Mouse (Mus musculus): ENCODE data around the gene Card9. TPM values are rescaled to one million over a fixed set of nuclear protein-coding genes. Genes with fewer than 3 reads are reported as not detected.
A peak's percentile ranks its signal among the peaks of the same experiment; 100 is the strongest.

Gene Card9
- polyA plus RNA-seq, 1 experiment from 2014 or later, result 9.9 TPM

GRCm38 (mm10) chr2:26319109-26319508, 41.6 kb downstream of the Card9 start:
- Histone ChIP-seq H3K4me1 (ENCODE audit: insufficient read depth, low read depth, low read length) (peaks cover 19% of the 10 kb centered on the region), H3K4me2 (replicated peaks; ENCODE audit: low read depth, low read length) (no peak overlapping the region), H3K9ac (replicated peaks; ENCODE audit: low read depth) (no peak overlapping the region), H3K27me3 (replicated peaks; ENCODE audit: insufficient read depth, low read length) (no peaks in the 10 kb centered on the region), H3K9me3 (ENCODE audit: low read length) (no peaks in the 10 kb centered on the region), H3K27ac (ENCODE audit: low read length) (no peak overlapping the region), H3K4me3 (ENCODE audit: low read depth, low read length) (no peak overlapping the region), H3K36me3 (ENCODE audit: insufficient read depth, low read length) (0 out of 2 replicates have a peak, but pooled peaks cover 6% of the 10 kb centered on the region)
- DNase-seq (ENCODE audit: low spot score), result no peak
- 86% methylated on average over 9 of the region's 9 CpGs for WGBS
- TF ChIP-seq CTCF (IDR thresholded peaks at IDR 0.05) (no peak), EP300 (IDR thresholded peaks at IDR 0.05) (no peak)
- ATAC-seq, result no peak

- Histone ChIP-seq H3K4me1 (ENCODE audit: insufficient read depth, low read depth, low read length) (peaks cover 21% of the 10 kb centered on the region), H3K36me3 (ENCODE audit: insufficient read depth, low read length) (0 out of 2 replicates have a peak, but pooled peaks cover 1% of the 10 kb centered on the region), H3K27ac (ENCODE audit: low read length) (no peak overlapping the region), H3K9ac (replicated peaks; ENCODE audit: low read depth) (no peak overlapping the region), H3K4me3 (ENCODE audit: low read depth, low read length) (0 out of 2 replicates have a peak overlapping the region, but pooled peaks have one; percentile 2), H3K27me3 (replicated peaks; ENCODE audit: insufficient read depth, low read length) (no peaks in the 10 kb centered on the region), H3K9me3 (ENCODE audit: low read length) (no peaks in the 10 kb centered on the region), H3K4me2 (replicated peaks; ENCODE audit: low read depth, low read length) (0 out of 2 replicates have a peak overlapping the region, but pooled peaks have one; percentile 81)
- 76% methylated on average over 3 of the region's 3 CpGs for WGBS
- DNase-seq (ENCODE audit: low spot score), result no peak
- ATAC-seq, result no peak
- TF ChIP-seq CTCF (IDR thresholded peaks at IDR 0.05) (no peak), EP300 (IDR thresholded peaks at IDR 0.05) (no peak)
Observed at GRCm38 (mm10) chr2:26317991-26318672, 42.6 kb downstream of the Card9 start.

- 50% methylated on average over 3 of the region's 3 CpGs for whole genome bisulfite sequencing
- no peaks in the 10 kb centered on the region for H3K27me3 ChIP-seq (replicated peaks; ENCODE audit: insufficient read depth, low read length)
- ATAC-seq, result no peak
- H3K4me1 ChIP-seq (ENCODE audit: insufficient read depth, low read depth, low read length), result peaks cover 21% of the 10 kb centered on the region
- TF ChIP-seq CTCF (IDR thresholded peaks at IDR 0.05) (no peak), EP300 (IDR thresholded peaks at IDR 0.05) (no peak)
- H3K27ac ChIP-seq (ENCODE audit: low read length), result no peak overlapping the region; the same call in 1 of the 2 replicates
- H3K4me3 ChIP-seq (ENCODE audit: low read depth, low read length), result peak overlapping the region; percentile 78; the same call in 1 of the 2 replicates
- DNase-seq (ENCODE audit: low spot score), result no peak
- no peak overlapping the region for H3K9ac ChIP-seq (replicated peaks; ENCODE audit: low read depth)
- no peaks in the 10 kb centered on the region for H3K9me3 ChIP-seq (ENCODE audit: low read length)
- H3K4me2 ChIP-seq (replicated peaks; ENCODE audit: low read depth, low read length), result peak overlapping the region; percentile 81
- H3K36me3 ChIP-seq (ENCODE audit: insufficient read depth, low read length), result no peaks in the 10 kb centered on the region
Observed at GRCm38 (mm10) chr2:26317371-26317770, 43.3 kb downstream of the Card9 start.

GRCm38 (mm10) chr2:26316576-26317246, 44.0 kb downstream of the Card9 start:
- TF ChIP-seq EP300 (IDR thresholded peaks at IDR 0.05) (no peak), CTCF (IDR thresholded peaks at IDR 0.05) (no peak)
- H3K4me2 ChIP-seq (replicated peaks; ENCODE audit: low read depth, low read length), result peak overlapping the region; percentile 81
- no peaks in the 10 kb centered on the region for H3K36me3 ChIP-seq (ENCODE audit: insufficient read depth, low read length)
- DNase-seq (ENCODE audit: low spot score) (peak; percentile 36), ATAC-seq (no peak)
- H3K4me3 ChIP-seq (ENCODE audit: low read depth, low read length), result peak overlapping the region; percentile 78
- H3K4me1 ChIP-seq (ENCODE audit: insufficient read depth, low read depth, low read length), result peaks cover 21% of the 10 kb centered on the region
- H3K9ac ChIP-seq (replicated peaks; ENCODE audit: low read depth), result peak overlapping the region; percentile 76; the same call in 1 of the 2 replicates
- no peaks in the 10 kb centered on the region for H3K27me3 ChIP-seq (replicated peaks; ENCODE audit: insufficient read depth, low read length)
- 43% methylated on average over 9 of the region's 9 CpGs for WGBS
- no peaks in the 10 kb centered on the region for H3K9me3 ChIP-seq (ENCODE audit: low read length)
- H3K27ac ChIP-seq (ENCODE audit: low read length), result peak overlapping the region; percentile 92; the same call in 1 of the 2 replicates

- H3K27me3 ChIP-seq (replicated peaks; ENCODE audit: insufficient read depth, low read length), result no peaks in the 10 kb centered on the region
- peak overlapping the region; percentile 81 for H3K4me2 ChIP-seq (replicated peaks; ENCODE audit: low read depth, low read length)
- no peaks in the 10 kb centered on the region for H3K36me3 ChIP-seq (ENCODE audit: insufficient read depth, low read length)
- peak overlapping the region; percentile 76 for H3K9ac ChIP-seq (replicated peaks; ENCODE audit: low read depth)
- TF ChIP-seq EP300 (IDR thresholded peaks at IDR 0.05), result no peak
- H3K9me3 ChIP-seq (ENCODE audit: low read length), result no peaks in the 10 kb centered on the region
- H3K27ac ChIP-seq (ENCODE audit: low read length), result peak overlapping the region; percentile 92
- H3K4me3 ChIP-seq (ENCODE audit: low read depth, low read length), result peak overlapping the region; percentile 78
- ATAC-seq (peak; percentile 15), DNase-seq (ENCODE audit: low spot score) (peak; percentile 65)
- H3K4me1 ChIP-seq (ENCODE audit: insufficient read depth, low read depth, low read length), result peaks cover 21% of the 10 kb centered on the region
- WGBS, result under 1% methylated on average over 11 of the region's 11 CpGs
Observed at GRCm38 (mm10) chr2:26315925-26316311, 44.8 kb downstream of the Card9 start.

GRCm38 (mm10) chr2:26315072-26315924, 45.4 kb downstream of the Card9 start, which contains the start of gene Gpsm1:
Gene Gpsm1, plus strand, starts transcription at chr2:26315515.
- WGBS, result 0% methylated on average over 44 of the region's 66 CpGs
- Histone ChIP-seq H3K4me3 (ENCODE audit: low read depth, low read length) (peak within 1 kb of the TSS; percentile 78), H3K4me2 (replicated peaks; ENCODE audit: low read depth, low read length) (peak within 1 kb of the TSS; percentile 81), H3K27me3 (replicated peaks; ENCODE audit: insufficient read depth, low read length) (no peaks in the 10 kb centered on the region), H3K4me1 (ENCODE audit: insufficient read depth, low read depth, low read length) (peaks cover 21% of the 10 kb centered on the region), H3K9me3 (ENCODE audit: low read length) (no peaks in the 10 kb centered on the region), H3K9ac (replicated peaks; ENCODE audit: low read depth) (peak within 1 kb of the TSS; percentile 76), H3K27ac (ENCODE audit: low read length) (peak within 1 kb of the TSS; percentile 92), H3K36me3 (ENCODE audit: insufficient read depth, low read length) (no peaks in the 10 kb centered on the region)
- TF ChIP-seq CTCF (IDR thresholded peaks at IDR 0.05), result 0 out of 2 replicates have a peak, but pooled peaks have one; percentile 26
- TF ChIP-seq EP300 (IDR thresholded peaks at IDR 0.05), result no peak
- peak; percentile 90 for DNase-seq (ENCODE audit: low spot score)
- ATAC-seq, result peak; percentile 82

Data from lung, postnatal 0 days (tissue).